Mouse (Mus musculus): ENCODE data around the gene Ugcg. TPM values are rescaled to one million over a fixed set of nuclear protein-coding genes. Genes with fewer than 3 reads are reported as not detected.
A peak's percentile ranks its signal among the peaks of the same experiment; 100 is the strongest.

The Ugcg gene
- total and polyA plus RNA-seq, 3 experiments, result 10.0 to 15.6 (median 13.3) TPM

GRCm38 (mm10) chr4:59181320-59182271 is 7.5 kb upstream of the Ugcg start:
- Histone ChIP-seq H3K4me3 (no peak overlapping the region), H3K9ac (ENCODE audit: low read depth, low read length) (no peak overlapping the region), H3K27me3 (ENCODE audit: control insufficient read depth, insufficient read depth, low read length) (no peaks in the 10 kb centered on the region), H3K36me3 (ENCODE audit: control insufficient read depth, insufficient read depth, low read length) (no peaks in the 10 kb centered on the region), H3K79me2 (replicated peaks; ENCODE audit: control insufficient read depth, insufficient read depth, low read length) (no peaks in the 10 kb centered on the region), H3K27ac (no peak overlapping the region), H3K4me1 (ENCODE audit: control insufficient read depth, insufficient read depth, low read length) (no peaks in the 10 kb centered on the region)
- intact Hi-C loops (cut with DNase I), result no loop called here
- no peak for DNase-seq
- TF ChIP-seq CTCF (IDR thresholded peaks at IDR 0.05), result no peak
- TF ChIP-seq EP300 (IDR thresholded peaks at IDR 0.05; ENCODE audit: insufficient read depth, low read depth, low read length), result no peak
- TF ChIP-seq POLR2A (IDR thresholded peaks at IDR 0.05; ENCODE audit: insufficient read depth, low read depth, low read length), result no peak
- 72% methylated on average over 5 of the region's 5 CpGs for WGBS

- DNase-seq, result no peak
- no peaks in the 10 kb centered on the region for H3K36me3 ChIP-seq (ENCODE audit: control insufficient read depth, insufficient read depth, low read length)
- no peak overlapping the region for H3K27ac ChIP-seq
- no peak overlapping the region for H3K4me3 ChIP-seq
- TF ChIP-seq EP300 (IDR thresholded peaks at IDR 0.05; ENCODE audit: insufficient read depth, low read depth, low read length) (no peak), CTCF (IDR thresholded peaks at IDR 0.05) (no peak), POLR2A (IDR thresholded peaks at IDR 0.05; ENCODE audit: insufficient read depth, low read depth, low read length) (no peak)
- H3K9ac ChIP-seq (ENCODE audit: low read depth, low read length), result no peak overlapping the region
- H3K27me3 ChIP-seq (ENCODE audit: control insufficient read depth, insufficient read depth, low read length), result no peaks in the 10 kb centered on the region
- intact Hi-C loops (cut with DNase I), result loop anchor here (5.0 kb wide), 2 partner anchors 147 to 198 kb away; partner anchors contain the start of gene Ptgr1
- peaks cover 4% of the 10 kb centered on the region; the same call in 1 of the 2 replicates for H3K79me2 ChIP-seq (replicated peaks; ENCODE audit: control insufficient read depth, insufficient read depth, low read length)
- 73% methylated on average over 3 of the region's 3 CpGs for WGBS
- no peaks in the 10 kb centered on the region; the same call in 1 of the 2 replicates for H3K4me1 ChIP-seq (ENCODE audit: control insufficient read depth, insufficient read depth, low read length)
Observed at GRCm38 (mm10) chr4:59185671-59186070, 3.4 kb upstream of the Ugcg start.

GRCm38 (mm10) chr4:59187289-59187688 is 1.8 kb upstream of the Ugcg start:
- H3K27me3 ChIP-seq (ENCODE audit: control insufficient read depth, insufficient read depth, low read length), result no peaks in the 10 kb centered on the region
- H3K79me2 ChIP-seq (replicated peaks; ENCODE audit: control insufficient read depth, insufficient read depth, low read length), result peaks cover 4% of the 10 kb centered on the region; the same call in 1 of the 2 replicates
- peaks cover 1% of the 10 kb centered on the region for H3K4me1 ChIP-seq (ENCODE audit: control insufficient read depth, insufficient read depth, low read length)
- intact Hi-C loops (cut with DNase I), result loop anchor here (1.0 to 5.0 kb wide), 4 partner anchors 64 to 200 kb away; partner anchors contain the start of gene Ptgr1
- H3K4me3 ChIP-seq, result no peak overlapping the region
- DNase-seq, result peak in 1 of 2 experiments; percentile 35
- H3K9ac ChIP-seq (ENCODE audit: low read depth, low read length), result no peak overlapping the region
- H3K36me3 ChIP-seq (ENCODE audit: control insufficient read depth, insufficient read depth, low read length), result peaks cover 5% of the 10 kb centered on the region
- 39% methylated on average over 3 of the region's 3 CpGs for WGBS
- no peak for TF ChIP-seq POLR2A (IDR thresholded peaks at IDR 0.05; ENCODE audit: insufficient read depth, low read depth, low read length)
- no peak for TF ChIP-seq EP300 (IDR thresholded peaks at IDR 0.05; ENCODE audit: insufficient read depth, low read depth, low read length)
- TF ChIP-seq CTCF (IDR thresholded peaks at IDR 0.05), result peak; percentile 83
- H3K27ac ChIP-seq, result no peak overlapping the region

- no peak for TF ChIP-seq EP300 (IDR thresholded peaks at IDR 0.05; ENCODE audit: insufficient read depth, low read depth, low read length)
- no peak for TF ChIP-seq POLR2A (IDR thresholded peaks at IDR 0.05; ENCODE audit: insufficient read depth, low read depth, low read length)
- no peak for TF ChIP-seq CTCF (IDR thresholded peaks at IDR 0.05)
Observed at GRCm38 (mm10) chr4:59188474-59188801, 619 bp upstream of the Ugcg start.

GRCm38 (mm10) chr4:59189546-59190237 is 635 bp downstream of the Ugcg start:
- intact Hi-C loops (cut with DNase I), result loop anchor here (1.0 to 5.0 kb wide), 5 partner anchors 48 to 359 kb away; partner anchors contain the start of gene Ptgr1
- Histone ChIP-seq H3K27me3 (ENCODE audit: control insufficient read depth, insufficient read depth, low read length) (no peaks in the 10 kb centered on the region), H3K36me3 (ENCODE audit: control insufficient read depth, insufficient read depth, low read length) (peaks cover 5% of the 10 kb centered on the region), H3K4me3 (peak overlapping the region; percentile 93), H3K4me1 (ENCODE audit: control insufficient read depth, insufficient read depth, low read length) (peaks cover 5% of the 10 kb centered on the region), H3K9ac (ENCODE audit: low read depth, low read length) (peak overlapping the region; percentile 91), H3K27ac (peak overlapping the region; percentile 87), H3K79me2 (replicated peaks; ENCODE audit: control insufficient read depth, insufficient read depth, low read length) (peaks cover 5% of the 10 kb centered on the region; the same call in 1 of the 2 replicates)
- no peak for DNase-seq
- 3% methylated on average over 51 of the region's 54 CpGs for WGBS
- TF ChIP-seq POLR2A (IDR thresholded peaks at IDR 0.05; ENCODE audit: insufficient read depth, low read depth, low read length) (no peak), EP300 (IDR thresholded peaks at IDR 0.05; ENCODE audit: insufficient read depth, low read depth, low read length) (no peak), CTCF (IDR thresholded peaks at IDR 0.05) (no peak)

More at GRCm38 (mm10) chr4:59188474-59188801, 619 bp upstream of the Ugcg start:
- Histone ChIP-seq H3K79me2 (replicated peaks; ENCODE audit: control insufficient read depth, insufficient read depth, low read length) (peaks cover 5% of the 10 kb centered on the region; the same call in 1 of the 2 replicates), H3K27me3 (ENCODE audit: control insufficient read depth, insufficient read depth, low read length) (no peaks in the 10 kb centered on the region), H3K4me3 (peak overlapping the region; percentile 93), H3K9ac (ENCODE audit: low read depth, low read length) (peak overlapping the region; percentile 91), H3K27ac (peak overlapping the region; percentile 87), H3K36me3 (ENCODE audit: control insufficient read depth, insufficient read depth, low read length) (peaks cover 5% of the 10 kb centered on the region), H3K4me1 (ENCODE audit: control insufficient read depth, insufficient read depth, low read length) (peaks cover 1% of the 10 kb centered on the region)
- WGBS, result 28% methylated on average over 4 of the region's 4 CpGs
- no peak for DNase-seq
- intact Hi-C loops (cut with DNase I), result loop anchor here (2.0 to 5.0 kb wide), 3 partner anchors 92 to 201 kb away; partner anchors contain the start of gene Ptgr1
